Mouse (Mus musculus): Measurements from ENCODE around the gene Anks4b. TPM values are rescaled to one million over a fixed set of nuclear protein-coding genes. Genes with fewer than 3 reads are reported as not detected.

Anks4b gene
- polyA plus RNA-seq, 1 experiment, result not detected

DNA sequence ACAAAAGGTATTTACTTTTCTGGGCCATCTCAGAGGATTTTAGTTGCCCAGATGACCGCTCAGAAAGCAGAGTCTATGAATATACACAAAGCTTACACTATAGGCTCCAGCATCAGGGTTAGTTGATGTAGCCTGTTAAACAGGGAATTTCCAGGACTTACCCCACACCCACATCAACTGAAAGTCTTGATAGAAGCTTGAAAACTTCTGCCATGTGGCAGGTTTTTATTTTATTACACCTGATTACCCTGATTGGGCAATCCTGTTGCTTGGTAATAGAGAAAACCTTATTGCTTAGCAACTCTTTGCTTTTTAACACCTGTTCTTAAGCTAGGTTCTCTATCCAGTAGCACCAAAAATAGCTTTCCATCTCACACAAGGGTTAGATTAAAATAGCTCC lies 30.9 kb upstream of the Anks4b start:
- no peaks in the 10 kb centered on the region for H3K79me2 ChIP-seq (ENCODE audit: control insufficient read depth, insufficient read depth)
- no peaks in the 10 kb centered on the region for H3K79me3 ChIP-seq (ENCODE audit: low read depth)
- no peak overlapping the region for H3ac ChIP-seq (ENCODE audit: control insufficient read depth, insufficient read length, low read depth)
- no peaks in the 10 kb centered on the region for H3K36me3 ChIP-seq (ENCODE audit: control insufficient read depth, insufficient read depth)
- H3K4me3 ChIP-seq (ENCODE audit: insufficient read depth, poor library complexity, severe bottlenecking), result no peak overlapping the region
- no peak for TF ChIP-seq CTCF (IDR thresholded peaks at IDR 0.05; ENCODE audit: control insufficient read depth, insufficient read depth, insufficient read length)
- TF ChIP-seq CEBPB (IDR thresholded peaks at IDR 0.05; ENCODE audit: low read depth), result no peak
- no peak for TF ChIP-seq MAX (IDR thresholded peaks at IDR 0.05)
- no peak for TF ChIP-seq MYOD1 (IDR thresholded peaks at IDR 0.05; ENCODE audit: control insufficient read depth, insufficient read length, low read depth)
- no peak for TF ChIP-seq MYOG (IDR thresholded peaks at IDR 0.05; ENCODE audit: control insufficient read depth, extremely low read depth, insufficient read length)
- no peak for TF ChIP-seq USF1 (IDR thresholded peaks at IDR 0.05; ENCODE audit: low read depth)
- no peak for TF ChIP-seq FOSL1 (IDR thresholded peaks at IDR 0.05; ENCODE audit: insufficient read depth, low read length, poor library complexity, severe bottlenecking)
- H3K27me3 ChIP-seq (ENCODE audit: control insufficient read depth, insufficient read depth, insufficient read length), result no peaks in the 10 kb centered on the region

DNA sequence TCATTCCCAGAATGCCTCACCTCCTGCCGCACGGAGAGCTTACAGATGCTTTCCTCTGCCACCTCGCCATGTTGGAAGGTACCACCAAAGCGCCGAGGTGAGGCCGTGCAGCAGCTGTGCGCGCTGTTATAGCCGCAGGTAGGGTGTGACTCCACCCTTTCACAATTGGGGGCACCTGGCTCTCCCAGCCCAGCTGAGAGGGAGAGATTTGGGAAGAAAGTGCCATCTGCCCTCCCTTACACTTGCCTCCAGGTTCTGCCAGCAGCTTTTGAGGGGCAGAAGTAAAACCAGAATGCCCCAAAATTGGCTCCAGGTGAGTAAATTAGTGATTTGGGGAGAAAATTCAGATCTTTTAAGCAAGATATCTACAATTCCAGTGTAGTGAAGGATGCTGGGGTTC lies 28.5 kb upstream of the Anks4b start, which contains the start of gene Zp2:
Gene Zp2 (minus strand): TSS at position 101 of the 400 bp plus-strand sequence.
- Histone ChIP-seq H3ac (ENCODE audit: control insufficient read depth, insufficient read length, low read depth) (no peak within 1 kb of the TSS), H3K79me3 (ENCODE audit: low read depth) (no peaks in the 10 kb centered on the region), H3K4me3 (ENCODE audit: insufficient read depth, poor library complexity, severe bottlenecking) (no peak within 1 kb of the TSS), H3K36me3 (ENCODE audit: control insufficient read depth, insufficient read depth) (no peaks in the 10 kb centered on the region), H3K79me2 (ENCODE audit: control insufficient read depth, insufficient read depth) (no peaks in the 10 kb centered on the region), H3K27me3 (ENCODE audit: control insufficient read depth, insufficient read depth, insufficient read length) (no peaks in the 10 kb centered on the region)
- no peak for TF ChIP-seq MAX (IDR thresholded peaks at IDR 0.05)
- no peak for TF ChIP-seq USF1 (IDR thresholded peaks at IDR 0.05; ENCODE audit: low read depth)
- TF ChIP-seq FOSL1 (IDR thresholded peaks at IDR 0.05; ENCODE audit: insufficient read depth, low read length, poor library complexity, severe bottlenecking), result no peak
- no peak for TF ChIP-seq MYOD1 (IDR thresholded peaks at IDR 0.05; ENCODE audit: control insufficient read depth, insufficient read length, low read depth)
- TF ChIP-seq CTCF (IDR thresholded peaks at IDR 0.05; ENCODE audit: control insufficient read depth, insufficient read depth, insufficient read length), result no peak
- no peak for TF ChIP-seq CEBPB (IDR thresholded peaks at IDR 0.05; ENCODE audit: low read depth)
- TF ChIP-seq MYOG (IDR thresholded peaks at IDR 0.05; ENCODE audit: control insufficient read depth, extremely low read depth, insufficient read length), result no peak

DNA sequence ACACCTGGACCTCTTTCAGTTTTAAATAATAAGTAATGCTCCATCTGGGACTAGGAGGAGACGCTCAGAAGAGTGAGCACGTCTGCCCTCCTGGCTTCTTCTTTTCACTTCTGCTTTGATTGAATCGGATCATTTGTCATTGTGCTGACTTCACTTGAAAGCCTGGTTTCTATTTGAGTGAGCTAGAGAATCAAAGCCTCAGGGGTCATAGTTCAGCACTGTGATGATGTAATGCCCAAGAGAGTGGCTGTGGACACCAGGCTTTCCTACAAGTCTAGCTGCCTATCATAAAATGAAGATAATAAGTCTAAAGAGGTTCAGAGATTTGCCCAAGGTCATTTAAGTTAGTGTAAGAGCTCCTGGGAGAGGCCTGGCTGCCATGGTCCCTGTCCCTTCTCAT lies 23.4 kb upstream of the Anks4b start:
- no peak overlapping the region for H3K4me3 ChIP-seq (ENCODE audit: insufficient read depth, poor library complexity, severe bottlenecking)
- H3K36me3 ChIP-seq (ENCODE audit: control insufficient read depth, insufficient read depth), result no peaks in the 10 kb centered on the region
- H3K79me3 ChIP-seq (ENCODE audit: low read depth), result no peaks in the 10 kb centered on the region
- TF ChIP-seq MYOD1 (IDR thresholded peaks at IDR 0.05; ENCODE audit: control insufficient read depth, insufficient read length, low read depth) (no peak), FOSL1 (IDR thresholded peaks at IDR 0.05; ENCODE audit: insufficient read depth, low read length, poor library complexity, severe bottlenecking) (no peak), MYOG (IDR thresholded peaks at IDR 0.05; ENCODE audit: control insufficient read depth, extremely low read depth, insufficient read length) (no peak), USF1 (IDR thresholded peaks at IDR 0.05; ENCODE audit: low read depth) (no peak), MAX (IDR thresholded peaks at IDR 0.05) (no peak), CTCF (IDR thresholded peaks at IDR 0.05; ENCODE audit: control insufficient read depth, insufficient read depth, insufficient read length) (no peak), CEBPB (IDR thresholded peaks at IDR 0.05; ENCODE audit: low read depth) (no peak)
- no peak overlapping the region for H3ac ChIP-seq (ENCODE audit: control insufficient read depth, insufficient read length, low read depth)
- H3K27me3 ChIP-seq (ENCODE audit: control insufficient read depth, insufficient read depth, insufficient read length), result no peaks in the 10 kb centered on the region
- H3K79me2 ChIP-seq (ENCODE audit: control insufficient read depth, insufficient read depth), result no peaks in the 10 kb centered on the region

GRCm38 (mm10) chr7:120150898-120151297 lies 22.8 kb upstream of the Anks4b start:
- Histone ChIP-seq H3K27me3 (ENCODE audit: control insufficient read depth, insufficient read depth, insufficient read length) (no peaks in the 10 kb centered on the region), H3K79me2 (ENCODE audit: control insufficient read depth, insufficient read depth) (no peaks in the 10 kb centered on the region), H3K36me3 (ENCODE audit: control insufficient read depth, insufficient read depth) (no peaks in the 10 kb centered on the region), H3ac (ENCODE audit: control insufficient read depth, insufficient read length, low read depth) (no peak overlapping the region), H3K79me3 (ENCODE audit: low read depth) (no peaks in the 10 kb centered on the region), H3K4me3 (ENCODE audit: insufficient read depth, poor library complexity, severe bottlenecking) (no peak overlapping the region)
- TF ChIP-seq USF1 (IDR thresholded peaks at IDR 0.05; ENCODE audit: low read depth), result no peak
- no peak for TF ChIP-seq MYOG (IDR thresholded peaks at IDR 0.05; ENCODE audit: control insufficient read depth, extremely low read depth, insufficient read length)

DNA sequence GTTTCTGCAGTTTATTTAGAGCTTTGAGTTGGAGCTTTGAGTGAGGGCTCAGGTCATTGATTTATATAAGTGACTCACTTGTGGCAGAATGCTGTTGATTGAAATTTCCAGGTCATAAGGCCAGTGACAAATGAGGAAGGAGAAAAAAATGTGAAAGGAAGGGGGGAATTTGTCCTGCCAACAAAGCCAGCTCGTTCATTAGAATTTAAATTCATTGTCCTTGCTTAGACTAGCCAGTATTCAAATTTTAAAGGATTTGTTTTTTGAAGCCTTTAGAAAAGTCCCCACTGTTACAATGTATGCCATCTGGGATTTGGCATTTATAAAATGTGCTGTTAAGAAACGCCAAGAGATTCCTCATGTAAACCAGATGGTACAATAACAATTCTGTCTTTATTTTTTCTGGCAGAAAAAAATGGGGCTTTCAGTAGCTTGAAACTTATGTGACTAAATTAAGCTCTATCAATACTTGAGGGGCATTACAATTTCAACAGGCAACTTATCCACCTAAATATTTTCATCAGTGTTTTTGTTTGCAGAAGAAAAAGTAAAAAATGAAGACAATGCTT lies 16.7 kb upstream of the Anks4b start:
- H3K4me3 ChIP-seq (ENCODE audit: insufficient read depth, poor library complexity, severe bottlenecking), result no peak overlapping the region
- TF ChIP-seq MYOD1 (IDR thresholded peaks at IDR 0.05; ENCODE audit: control insufficient read depth, insufficient read length, low read depth) (no peak), CTCF (IDR thresholded peaks at IDR 0.05; ENCODE audit: control insufficient read depth, insufficient read depth, insufficient read length) (no peak), USF1 (IDR thresholded peaks at IDR 0.05; ENCODE audit: low read depth) (no peak), CEBPB (IDR thresholded peaks at IDR 0.05; ENCODE audit: low read depth) (no peak), MYOG (IDR thresholded peaks at IDR 0.05; ENCODE audit: control insufficient read depth, extremely low read depth, insufficient read length) (no peak), FOSL1 (IDR thresholded peaks at IDR 0.05; ENCODE audit: insufficient read depth, low read length, poor library complexity, severe bottlenecking) (no peak), MAX (IDR thresholded peaks at IDR 0.05) (no peak)

DNA sequence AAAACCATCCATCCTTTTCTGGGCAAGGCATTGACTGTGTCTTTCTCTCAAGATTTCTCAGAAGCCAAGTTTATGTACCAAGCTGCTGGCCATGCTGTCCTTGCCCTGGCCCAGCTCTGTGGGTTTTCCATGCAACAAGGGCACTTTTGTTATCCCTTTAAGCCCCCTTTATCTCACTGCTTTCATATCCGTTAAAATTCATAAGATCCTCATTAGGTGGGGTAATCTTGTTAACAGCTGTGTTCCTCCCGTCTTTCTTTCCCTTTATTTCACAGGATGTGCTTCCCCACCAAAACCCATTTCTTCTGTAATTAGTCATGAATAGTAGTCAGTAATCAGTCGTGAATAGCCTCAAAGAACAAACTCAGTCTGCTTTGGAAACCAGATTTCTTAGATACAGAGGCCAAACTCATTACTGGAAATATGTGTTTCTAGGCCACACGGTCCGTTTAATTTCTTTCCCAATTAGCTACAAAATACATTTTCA lies 16.0 kb upstream of the Anks4b start:
- no peaks in the 10 kb centered on the region for H3K79me2 ChIP-seq (ENCODE audit: control insufficient read depth, insufficient read depth)
- H3K4me3 ChIP-seq (ENCODE audit: insufficient read depth, poor library complexity, severe bottlenecking), result no peak overlapping the region
- H3K79me3 ChIP-seq (ENCODE audit: low read depth), result no peaks in the 10 kb centered on the region
- no peaks in the 10 kb centered on the region for H3K36me3 ChIP-seq (ENCODE audit: control insufficient read depth, insufficient read depth)
- TF ChIP-seq CTCF (IDR thresholded peaks at IDR 0.05; ENCODE audit: control insufficient read depth, insufficient read depth, insufficient read length), result no peak
- TF ChIP-seq FOSL1 (IDR thresholded peaks at IDR 0.05; ENCODE audit: insufficient read depth, low read length, poor library complexity, severe bottlenecking), result no peak
- no peak for TF ChIP-seq MAX (IDR thresholded peaks at IDR 0.05)
- no peak for TF ChIP-seq MYOG (IDR thresholded peaks at IDR 0.05; ENCODE audit: control insufficient read depth, extremely low read depth, insufficient read length)
- no peak for TF ChIP-seq USF1 (IDR thresholded peaks at IDR 0.05; ENCODE audit: low read depth)
- no peak for TF ChIP-seq CEBPB (IDR thresholded peaks at IDR 0.05; ENCODE audit: low read depth)
- TF ChIP-seq MYOD1 (IDR thresholded peaks at IDR 0.05; ENCODE audit: control insufficient read depth, insufficient read length, low read depth), result no peak
- H3ac ChIP-seq (ENCODE audit: control insufficient read depth, insufficient read length, low read depth), result no peak overlapping the region
- no peaks in the 10 kb centered on the region for H3K27me3 ChIP-seq (ENCODE audit: control insufficient read depth, insufficient read depth, insufficient read length)

More for the DNA sequence above, 16.7 kb upstream of the Anks4b start:
- H3K79me2 ChIP-seq (ENCODE audit: control insufficient read depth, insufficient read depth), result no peaks in the 10 kb centered on the region
- H3K27me3 ChIP-seq (ENCODE audit: control insufficient read depth, insufficient read depth, insufficient read length), result no peaks in the 10 kb centered on the region
- no peaks in the 10 kb centered on the region for H3K79me3 ChIP-seq (ENCODE audit: low read depth)
- H3ac ChIP-seq (ENCODE audit: control insufficient read depth, insufficient read length, low read depth), result no peak overlapping the region
- H3K36me3 ChIP-seq (ENCODE audit: control insufficient read depth, insufficient read depth), result no peaks in the 10 kb centered on the region
